Mouse (Mus musculus) skeletal muscle tissue, adult 2 months (tissue): ENCODE data around the gene Cfap61.

Source experiments
- DNase-seq: peaks from one replicate; pipeline ENCODE4 v3.0.0-alpha.2; 2012; ENCODE audit warnings: low read depth, low spot score

Cfap61 gene

DNA sequence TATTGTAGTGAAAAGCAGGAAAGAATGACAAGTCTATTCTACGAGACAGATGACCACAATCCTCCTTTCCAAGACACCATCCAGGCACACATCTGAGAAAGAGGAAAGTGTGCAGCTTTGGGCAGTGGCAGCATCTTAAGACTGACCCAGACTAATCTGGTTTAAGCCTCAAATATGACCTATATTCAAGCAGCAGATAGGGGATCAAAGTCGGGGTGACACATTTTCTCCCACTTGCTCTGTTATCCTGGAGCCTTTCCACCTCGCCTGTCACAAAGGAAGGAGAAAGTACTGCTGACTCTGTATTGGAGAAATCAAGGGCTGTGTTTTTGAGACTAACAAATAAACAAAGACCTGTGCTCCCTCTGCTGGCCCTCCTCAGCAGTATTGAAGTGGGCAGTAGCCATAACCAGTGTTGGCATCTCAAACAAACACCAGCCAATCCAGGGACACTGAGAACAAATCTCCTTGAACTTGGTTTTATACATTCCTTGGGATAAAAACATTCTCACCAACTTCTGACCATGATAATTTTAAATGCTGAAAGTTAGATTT, 321.8 kb downstream of the Cfap61 start:
- no peak for DNase-seq

DNA sequence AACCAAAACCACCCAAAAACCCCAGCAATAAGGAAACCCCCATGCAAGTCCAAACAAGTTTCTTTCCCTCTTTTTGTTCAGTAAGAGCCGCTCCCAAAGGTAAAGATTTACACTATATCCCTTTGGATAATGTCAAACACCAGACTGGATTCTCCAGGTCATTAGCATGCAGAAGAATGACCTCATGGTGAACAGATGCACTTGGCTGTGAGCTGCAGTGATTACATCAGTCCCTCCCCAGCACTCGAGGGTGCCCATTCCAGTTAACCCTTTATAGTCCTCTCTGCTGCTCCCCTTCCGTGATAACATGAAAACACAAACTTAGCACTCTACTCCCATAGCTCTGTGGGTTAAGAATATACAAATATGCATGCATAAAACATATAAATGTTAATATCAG, 322.5 kb downstream of the Cfap61 start:
- DNase-seq = no peak

DNA sequence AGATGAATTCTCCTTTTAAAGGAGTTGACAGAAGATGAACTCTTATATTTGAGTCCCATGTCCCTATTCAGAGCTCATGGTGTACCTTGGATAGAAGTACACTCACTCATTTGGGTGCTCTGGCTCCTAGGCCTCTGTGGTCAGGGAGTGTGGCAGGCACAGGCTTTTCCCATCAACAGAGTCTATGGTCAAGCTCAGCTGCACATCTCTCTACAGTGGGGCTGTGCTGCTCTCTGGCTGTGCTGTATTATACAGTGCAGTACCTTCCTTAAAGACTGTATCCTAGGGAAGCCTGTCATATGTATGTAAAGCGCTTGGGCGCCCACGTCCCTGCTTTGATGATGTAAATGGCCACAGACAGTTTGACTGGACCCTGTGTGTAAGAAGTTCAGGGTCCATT, 323.0 kb downstream of the Cfap61 start:
- no peak for DNase-seq

DNA sequence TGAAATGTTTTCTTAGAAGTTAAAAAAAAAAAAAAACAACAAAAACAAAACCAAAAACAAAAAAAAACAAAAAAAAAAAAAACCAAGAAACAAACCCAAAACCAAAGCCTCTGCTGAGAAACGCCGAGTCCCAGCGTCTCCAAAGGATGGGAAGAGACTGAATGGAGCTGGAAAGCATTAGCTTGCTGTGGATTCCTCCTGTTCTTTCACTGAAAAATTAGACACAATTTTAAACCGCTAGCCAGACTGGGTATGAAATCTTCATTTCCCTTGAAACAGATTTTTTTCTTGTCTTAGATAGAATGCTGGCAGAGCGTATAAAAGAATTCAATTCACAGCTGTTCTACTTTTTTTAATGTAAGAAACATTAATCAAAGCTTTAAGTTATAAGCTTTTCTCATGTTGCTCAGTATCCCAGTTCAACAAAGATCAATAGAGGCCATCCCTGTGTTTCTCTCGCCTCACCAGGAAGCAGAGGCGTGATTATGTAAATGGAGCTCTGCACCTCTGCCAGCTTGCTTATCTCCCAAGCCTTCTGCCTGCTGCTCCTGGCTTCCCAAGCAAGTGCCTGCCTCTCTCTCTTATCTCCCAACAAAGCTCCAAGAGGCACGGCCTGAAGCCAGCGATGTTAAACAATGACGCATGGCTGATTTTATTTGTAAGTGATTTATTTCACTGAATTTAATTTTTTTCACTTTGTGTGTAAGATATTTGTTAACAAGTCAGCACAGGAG, 324.3 kb downstream of the Cfap61 start:
- DNase-seq = no peak

DNA sequence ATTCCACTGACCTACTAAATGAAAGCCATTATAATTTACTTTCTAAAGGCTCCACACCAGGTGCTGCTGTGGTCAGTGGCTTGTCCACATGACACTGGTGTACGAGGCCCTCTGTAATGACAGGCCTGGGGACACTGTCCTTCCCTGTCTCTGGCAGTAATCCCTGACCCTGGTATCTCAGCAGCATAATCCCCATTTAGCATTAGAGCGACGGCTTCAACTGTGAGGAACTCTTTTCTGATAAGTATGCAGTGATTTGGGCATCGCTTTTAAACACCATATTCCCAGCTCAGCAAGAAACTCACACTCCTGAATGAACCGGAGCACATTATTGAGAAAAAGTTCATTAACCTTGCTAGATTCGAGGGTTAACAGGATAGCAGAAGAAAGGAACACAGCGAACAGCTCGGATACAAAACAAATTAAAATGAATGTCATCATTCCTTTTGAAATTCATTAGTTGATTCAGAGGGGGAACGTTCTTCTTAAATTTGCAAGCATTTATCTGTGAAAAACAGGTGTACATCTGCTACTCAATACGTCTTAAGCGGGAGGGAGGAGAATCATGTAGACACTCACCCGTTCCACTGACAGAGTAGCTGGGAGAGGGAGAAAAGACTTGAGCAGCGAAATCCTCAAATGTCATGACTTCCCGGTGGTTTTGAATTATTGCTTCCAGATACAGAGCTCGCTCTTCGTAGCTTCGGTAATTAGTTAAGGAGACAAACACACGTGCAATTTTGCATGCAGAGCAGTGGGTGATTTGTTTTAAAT, 325.4 kb downstream of the Cfap61 start:
- no peak for DNase-seq

DNA sequence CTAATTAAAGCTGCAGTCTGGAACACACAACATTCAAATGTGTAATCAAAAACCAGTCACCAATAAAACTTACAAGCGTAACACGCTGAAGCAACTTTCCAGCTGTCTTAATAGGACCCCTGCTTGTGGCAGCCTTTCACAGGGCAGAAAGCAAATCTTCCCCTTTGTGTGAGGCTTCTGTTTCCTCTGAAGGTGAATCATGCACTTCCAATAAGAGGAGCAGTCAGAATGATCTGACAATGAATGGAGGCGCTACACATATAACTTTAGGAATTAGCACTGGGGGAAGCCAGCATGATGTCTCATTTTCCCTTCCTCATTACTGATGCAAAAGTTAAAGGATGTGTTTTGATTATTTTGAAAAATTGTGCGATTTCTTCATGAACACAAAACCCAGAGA, 326.6 kb downstream of the Cfap61 start:
- DNase-seq = no peak

DNA sequence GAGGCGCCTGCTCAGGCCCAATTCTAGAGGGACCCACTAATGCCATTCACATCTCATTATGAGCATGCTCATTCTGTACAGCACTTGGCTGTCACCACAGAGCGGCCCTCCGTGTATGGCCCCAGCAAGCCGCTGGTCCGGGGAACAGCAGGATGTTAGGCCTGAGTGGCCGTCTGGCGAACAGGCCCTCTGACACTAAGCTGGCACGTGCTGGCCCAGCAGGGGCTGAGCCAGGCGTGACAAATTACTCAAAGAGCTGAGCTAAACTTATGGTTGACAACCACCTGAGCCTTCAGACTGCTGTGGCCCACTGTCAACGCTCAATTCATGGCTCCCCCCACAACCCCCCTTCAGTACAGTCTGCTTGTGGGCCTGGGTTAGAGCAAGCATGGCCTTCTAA, 327.6 kb downstream of the Cfap61 start:
- no peak for DNase-seq

DNA sequence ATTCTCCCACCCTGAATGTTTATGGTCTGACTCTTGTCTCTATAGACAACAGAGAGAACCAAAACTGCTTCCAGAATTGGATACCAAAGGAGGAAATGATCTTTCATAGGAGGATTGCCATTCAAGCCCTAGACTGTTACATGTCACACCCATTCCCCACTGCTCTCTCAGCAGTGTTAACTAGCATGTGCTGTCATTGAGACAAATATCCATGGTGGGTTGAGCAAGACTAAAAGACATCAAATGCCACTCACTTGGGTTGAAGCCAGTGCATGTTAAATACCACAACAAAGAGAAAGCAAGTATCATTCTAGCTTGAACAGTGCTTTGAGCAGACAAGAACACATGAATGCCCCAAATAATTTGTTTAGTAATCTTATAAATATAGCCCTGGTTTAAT, 328.4 kb downstream of the Cfap61 start:
- no peak for DNase-seq
